Mouse (Mus musculus): ENCODE measurements around the gene Ccr9. TPM values are rescaled to one million over a fixed set of nuclear protein-coding genes. Genes with fewer than 3 reads are reported as not detected.

Gene Ccr9
- polyA plus RNA-seq, 1 experiment from 2014 or later, result 0.14 TPM

- whole genome bisulfite sequencing, result 84% methylated on average over 4 of the region's 4 CpGs
- Histone ChIP-seq H3K27me3 (ENCODE audit: control insufficient read depth, insufficient read depth, low read length) (no peaks in the 10 kb centered on the region), H3K9ac (replicated peaks; ENCODE audit: low read length) (no peak overlapping the region), H3K9me3 (replicated peaks; ENCODE audit: control insufficient read depth, low read length) (no peaks in the 10 kb centered on the region), H3K36me3 (replicated peaks; ENCODE audit: control insufficient read depth, insufficient read depth, low read depth, low read length) (no peaks in the 10 kb centered on the region; the same call in none of the 2 replicates), H3K27ac (replicated peaks; ENCODE audit: low read depth, low read length) (no peak overlapping the region), H3K4me1 (ENCODE audit: control insufficient read depth, insufficient read depth, low read length) (no peaks in the 10 kb centered on the region), H3K4me2 (ENCODE audit: low read depth, low read length) (no peak overlapping the region), H3K4me3 (ENCODE audit: low read depth, low read length) (no peak overlapping the region)
- no peak for DNase-seq (ENCODE audit: low spot score)
- ATAC-seq (replicated peaks; ENCODE audit: insufficient number of reproducible peaks, low FRiP score, low TSS enrichment, low read depth), result no peak
Measured at GRCm38 (mm10) chr9:123788855-123789529, 110.8 kb downstream of the Ccr9 start.

- H3K36me3 ChIP-seq (replicated peaks; ENCODE audit: control insufficient read depth, insufficient read depth, low read depth, low read length), result no peaks in the 10 kb centered on the region; the same call in none of the 2 replicates
- H3K9ac ChIP-seq (replicated peaks; ENCODE audit: low read length), result no peak overlapping the region
- no peak overlapping the region for H3K27ac ChIP-seq (replicated peaks; ENCODE audit: low read depth, low read length)
- WGBS, result 70% methylated on average over 3 of the region's 3 CpGs
- no peak overlapping the region for H3K4me2 ChIP-seq (ENCODE audit: low read depth, low read length)
- no peak overlapping the region for H3K4me3 ChIP-seq (ENCODE audit: low read depth, low read length)
- H3K4me1 ChIP-seq (ENCODE audit: control insufficient read depth, insufficient read depth, low read length), result no peaks in the 10 kb centered on the region
- H3K9me3 ChIP-seq (replicated peaks; ENCODE audit: control insufficient read depth, low read length), result no peaks in the 10 kb centered on the region
- ATAC-seq (replicated peaks; ENCODE audit: insufficient number of reproducible peaks, low FRiP score, low TSS enrichment, low read depth), result no peak; the same call in 1 of the 2 replicates
- H3K27me3 ChIP-seq (ENCODE audit: control insufficient read depth, insufficient read depth, low read length), result no peaks in the 10 kb centered on the region
- DNase-seq (ENCODE audit: low spot score), result peak; percentile 70
Measured at GRCm38 (mm10) chr9:123796174-123796573, 117.9 kb downstream of the Ccr9 start.

GRCm38 (mm10) chr9:123801527-123801926 is 123.3 kb downstream of the Ccr9 start:
- Histone ChIP-seq H3K36me3 (replicated peaks; ENCODE audit: control insufficient read depth, insufficient read depth, low read depth, low read length) (no peaks in the 10 kb centered on the region), H3K4me3 (ENCODE audit: low read depth, low read length) (no peak overlapping the region), H3K27ac (replicated peaks; ENCODE audit: low read depth, low read length) (no peak overlapping the region), H3K4me2 (ENCODE audit: low read depth, low read length) (no peak overlapping the region), H3K4me1 (ENCODE audit: control insufficient read depth, insufficient read depth, low read length) (no peaks in the 10 kb centered on the region), H3K9me3 (replicated peaks; ENCODE audit: control insufficient read depth, low read length) (no peaks in the 10 kb centered on the region), H3K9ac (replicated peaks; ENCODE audit: low read length) (no peak overlapping the region), H3K27me3 (ENCODE audit: control insufficient read depth, insufficient read depth, low read length) (no peaks in the 10 kb centered on the region)
- DNase-seq (ENCODE audit: low spot score) (no peak), ATAC-seq (replicated peaks; ENCODE audit: insufficient number of reproducible peaks, low FRiP score, low TSS enrichment, low read depth) (no peak)
- WGBS, result 83% methylated on average over 1 of the region's 1 CpGs

DNA sequence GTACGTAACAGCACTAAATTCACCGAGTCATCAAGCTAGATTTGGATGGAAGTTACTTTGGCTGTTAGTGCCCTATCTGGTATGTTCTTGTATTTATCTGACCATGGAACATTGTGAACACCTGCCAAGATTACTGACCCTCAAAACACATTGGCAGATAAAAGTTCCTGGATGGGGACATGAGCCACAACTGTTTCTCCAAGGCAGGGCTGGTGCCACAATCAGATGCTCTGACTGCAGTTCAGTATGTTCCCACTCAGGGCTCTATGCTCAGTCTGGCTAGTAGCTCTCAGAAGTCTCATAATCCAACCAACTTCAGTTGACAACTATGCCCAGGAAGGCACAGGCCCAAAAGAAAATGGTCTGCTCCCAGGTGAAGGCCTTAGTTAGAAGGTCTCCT is 124.2 kb downstream of the Ccr9 start:
- DNase-seq (ENCODE audit: low spot score) (no peak), ATAC-seq (replicated peaks; ENCODE audit: insufficient number of reproducible peaks, low FRiP score, low TSS enrichment, low read depth) (no peak)
- Histone ChIP-seq H3K36me3 (replicated peaks; ENCODE audit: control insufficient read depth, insufficient read depth, low read depth, low read length) (no peaks in the 10 kb centered on the region), H3K27ac (replicated peaks; ENCODE audit: low read depth, low read length) (no peak overlapping the region), H3K4me3 (ENCODE audit: low read depth, low read length) (no peak overlapping the region), H3K9me3 (replicated peaks; ENCODE audit: control insufficient read depth, low read length) (no peaks in the 10 kb centered on the region), H3K4me1 (ENCODE audit: control insufficient read depth, insufficient read depth, low read length) (no peaks in the 10 kb centered on the region), H3K27me3 (ENCODE audit: control insufficient read depth, insufficient read depth, low read length) (no peaks in the 10 kb centered on the region), H3K4me2 (ENCODE audit: low read depth, low read length) (no peak overlapping the region), H3K9ac (replicated peaks; ENCODE audit: low read length) (no peak overlapping the region)
- WGBS, result 92% methylated on average over 2 of the region's 2 CpGs

- ATAC-seq (replicated peaks; ENCODE audit: insufficient number of reproducible peaks, low FRiP score, low TSS enrichment, low read depth) (no peak), DNase-seq (ENCODE audit: low spot score) (no peak)
- Histone ChIP-seq H3K4me3 (ENCODE audit: low read depth, low read length) (no peak overlapping the region), H3K4me1 (ENCODE audit: control insufficient read depth, insufficient read depth, low read length) (no peaks in the 10 kb centered on the region), H3K4me2 (ENCODE audit: low read depth, low read length) (no peak overlapping the region), H3K27ac (replicated peaks; ENCODE audit: low read depth, low read length) (no peak overlapping the region), H3K36me3 (replicated peaks; ENCODE audit: control insufficient read depth, insufficient read depth, low read depth, low read length) (no peaks in the 10 kb centered on the region), H3K9me3 (replicated peaks; ENCODE audit: control insufficient read depth, low read length) (no peaks in the 10 kb centered on the region), H3K27me3 (ENCODE audit: control insufficient read depth, insufficient read depth, low read length) (no peaks in the 10 kb centered on the region), H3K9ac (replicated peaks; ENCODE audit: low read length) (no peak overlapping the region)
Measured at GRCm38 (mm10) chr9:123802896-123803295, 124.7 kb downstream of the Ccr9 start.

GRCm38 (mm10) chr9:123805241-123805640 is 127.0 kb downstream of the Ccr9 start:
- ATAC-seq (replicated peaks; ENCODE audit: insufficient number of reproducible peaks, low FRiP score, low TSS enrichment, low read depth) (no peak), DNase-seq (ENCODE audit: low spot score) (no peak)
- no peaks in the 10 kb centered on the region for H3K27me3 ChIP-seq (ENCODE audit: control insufficient read depth, insufficient read depth, low read length)
- H3K9me3 ChIP-seq (replicated peaks; ENCODE audit: control insufficient read depth, low read length), result no peaks in the 10 kb centered on the region
- no peak overlapping the region for H3K9ac ChIP-seq (replicated peaks; ENCODE audit: low read length)
- WGBS, result 92% methylated on average over 2 of the region's 2 CpGs
- H3K36me3 ChIP-seq (replicated peaks; ENCODE audit: control insufficient read depth, insufficient read depth, low read depth, low read length), result no peaks in the 10 kb centered on the region; the same call in 1 of the 2 replicates
- H3K4me1 ChIP-seq (ENCODE audit: control insufficient read depth, insufficient read depth, low read length), result no peaks in the 10 kb centered on the region
- no peak overlapping the region for H3K4me2 ChIP-seq (ENCODE audit: low read depth, low read length)
- no peak overlapping the region for H3K27ac ChIP-seq (replicated peaks; ENCODE audit: low read depth, low read length)
- no peak overlapping the region for H3K4me3 ChIP-seq (ENCODE audit: low read depth, low read length)

DNA sequence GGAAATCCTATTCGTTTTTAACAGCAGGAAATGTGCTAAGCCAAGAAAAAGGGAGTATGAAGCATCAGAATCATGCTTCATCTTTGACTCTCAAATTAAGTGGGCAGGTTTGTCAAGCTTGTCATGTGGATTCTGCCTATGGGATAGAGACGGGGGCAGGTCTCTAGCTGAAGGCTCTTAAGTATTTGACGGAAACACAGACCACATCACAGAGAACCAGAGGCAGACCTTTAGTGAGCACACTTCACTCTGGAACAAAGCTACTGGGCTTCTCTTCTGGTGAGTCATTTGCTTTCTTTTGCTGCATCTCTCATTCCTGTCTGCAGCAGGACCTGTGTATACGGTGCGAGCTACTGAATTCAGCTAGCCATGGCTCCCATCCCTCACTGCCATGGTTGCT is 128.0 kb downstream of the Ccr9 start, which contains the start of gene Cxcr6:
TSS of gene Cxcr6 (plus strand) at position 209 of the 400 bp plus-strand sequence.
- no peaks in the 10 kb centered on the region for H3K27me3 ChIP-seq (ENCODE audit: control insufficient read depth, insufficient read depth, low read length)
- no peaks in the 10 kb centered on the region for H3K9me3 ChIP-seq (replicated peaks; ENCODE audit: control insufficient read depth, low read length)
- 86% methylated on average over 5 of the region's 5 CpGs for WGBS
- no peaks in the 10 kb centered on the region for H3K4me1 ChIP-seq (ENCODE audit: control insufficient read depth, insufficient read depth, low read length)
- H3K4me3 ChIP-seq (ENCODE audit: low read depth, low read length), result no peak within 1 kb of the TSS
- H3K9ac ChIP-seq (replicated peaks; ENCODE audit: low read length), result no peak within 1 kb of the TSS
- DNase-seq (ENCODE audit: low spot score) (no peak), ATAC-seq (replicated peaks; ENCODE audit: insufficient number of reproducible peaks, low FRiP score, low TSS enrichment, low read depth) (no peak)
- no peak within 1 kb of the TSS for H3K4me2 ChIP-seq (ENCODE audit: low read depth, low read length)
- H3K27ac ChIP-seq (replicated peaks; ENCODE audit: low read depth, low read length), result no peak within 1 kb of the TSS
- no peaks in the 10 kb centered on the region; the same call in 1 of the 2 replicates for H3K36me3 ChIP-seq (replicated peaks; ENCODE audit: control insufficient read depth, insufficient read depth, low read depth, low read length)

- no peaks in the 10 kb centered on the region; the same call in 1 of the 2 replicates for H3K36me3 ChIP-seq (replicated peaks; ENCODE audit: control insufficient read depth, insufficient read depth, low read depth, low read length)
- no peak overlapping the region for H3K27ac ChIP-seq (replicated peaks; ENCODE audit: low read depth, low read length)
- no peaks in the 10 kb centered on the region for H3K9me3 ChIP-seq (replicated peaks; ENCODE audit: control insufficient read depth, low read length)
- no peaks in the 10 kb centered on the region for H3K4me1 ChIP-seq (ENCODE audit: control insufficient read depth, insufficient read depth, low read length)
- whole genome bisulfite sequencing, result 55% methylated on average over 7 of the region's 7 CpGs
- ATAC-seq (replicated peaks; ENCODE audit: insufficient number of reproducible peaks, low FRiP score, low TSS enrichment, low read depth), result no peak
- H3K4me3 ChIP-seq (ENCODE audit: low read depth, low read length), result no peak overlapping the region
- DNase-seq (ENCODE audit: low spot score), result no peak
- no peak overlapping the region for H3K9ac ChIP-seq (replicated peaks; ENCODE audit: low read length)
- no peak overlapping the region for H3K4me2 ChIP-seq (ENCODE audit: low read depth, low read length)
- H3K27me3 ChIP-seq (ENCODE audit: control insufficient read depth, insufficient read depth, low read length), result no peaks in the 10 kb centered on the region
Measured at GRCm38 (mm10) chr9:123808583-123808982, 130.3 kb downstream of the Ccr9 start.

Data from embryonic facial prominence, embryonic 11.5 days (tissue).